ENCODE assay signal across 8 mouse cellular contexts in the genomic region with DNA sequence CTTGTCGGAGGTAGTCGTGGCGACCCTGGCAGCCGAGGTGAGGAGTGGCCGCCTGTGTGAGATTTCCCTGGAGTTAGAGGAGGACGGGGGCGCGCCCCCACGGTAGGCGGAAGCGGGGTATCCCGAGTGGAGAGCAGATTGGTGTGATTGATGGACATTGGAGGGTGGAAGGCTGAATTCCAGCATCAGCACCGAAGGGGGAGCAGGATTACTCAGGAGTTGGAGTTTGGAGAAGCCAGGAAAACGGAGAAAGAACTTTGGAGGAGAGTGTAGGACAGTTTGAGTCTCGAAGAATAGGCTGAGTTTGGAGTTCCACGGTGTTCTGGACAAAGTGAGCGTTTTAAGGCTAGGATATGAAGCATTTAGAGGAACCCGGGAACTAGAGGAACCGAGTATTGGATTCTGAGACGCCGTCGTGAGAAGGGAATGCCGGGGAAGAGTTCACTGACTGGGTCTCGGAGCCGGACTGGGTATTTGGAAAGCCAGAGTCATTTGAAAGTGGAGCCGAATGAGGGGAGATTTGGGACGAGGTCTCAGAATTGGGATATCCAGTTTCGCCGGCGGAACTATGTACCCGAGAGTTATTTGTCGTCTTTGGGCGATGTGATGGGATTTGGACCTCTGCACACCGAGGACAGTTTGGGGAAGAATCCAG. TPM values are rescaled to one million over a fixed set of nuclear protein-coding genes. Genes with fewer than 3 reads are reported as not detected.
DNase-seq lines count a peak whose midpoint lies in the region; ATAC-seq lines count a peak whose summit lies in the region.

No protein-coding gene starts in this region.

- peak overlapping the region; percentile 74 for H3K4me3 ChIP-seq in heart, embryonic 10.5 days
- peak overlapping the region; percentile 80 for H3K4me3 ChIP-seq in forebrain, embryonic 10.5 days
- H3K4me3 ChIP-seq in liver, embryonic 12.5 days: peak overlapping the region; percentile 86

- H3K4me2 ChIP-seq in liver, embryonic 12.5 days: peak overlapping the region; percentile 76

- H3K36me3 ChIP-seq in heart, embryonic 10.5 days: peaks cover 17% of the 10 kb centered on the region
- peaks cover 25% of the 10 kb centered on the region for H3K36me3 ChIP-seq in forebrain, embryonic 10.5 days (replicated peaks)
- H3K36me3 ChIP-seq in liver, embryonic 12.5 days: peaks cover 30% of the 10 kb centered on the region

- under 1% methylated on average over 34 of the region's 34 CpGs for WGBS in heart, embryonic 10.5 days
- under 1% methylated on average over 34 of the region's 34 CpGs for WGBS in forebrain, embryonic 10.5 days
- under 1% methylated on average over 34 of the region's 34 CpGs for WGBS in liver, embryonic 12.5 days (ENCODE audit: insufficient replicate concordance)

- peak overlapping the region; percentile 90 for H3K27ac ChIP-seq in heart, embryonic 10.5 days
- H3K27ac ChIP-seq in forebrain, embryonic 10.5 days: peak overlapping the region; percentile 90
- peak overlapping the region; percentile 95 for H3K27ac ChIP-seq in liver, embryonic 12.5 days

- DNase-seq in heart, embryonic 10.5 days (ENCODE audit: low spot score): no peak
- DNase-seq in heart, adult 9 months (ENCODE audit: low spot score in 2 of 2): no peak
- DNase-seq in forebrain, embryonic 10.5 days (ENCODE audit: extremely low spot score, low spot score): no peak
- DNase-seq in Muller cell, postnatal 12 days (ENCODE audit: inconsistent ontology term): no peak
- no peak for DNase-seq in left cerebral cortex, postnatal 10 days (ENCODE audit: extremely low spot score in 1 of 2, low spot score in 2 of 2)
- DNase-seq in frontal cortex, postnatal 25 days (ENCODE audit: low spot score in 2 of 2): no peak

- peak overlapping the region; percentile 92 for H3K9ac ChIP-seq in liver, embryonic 12.5 days

- no peaks in the 10 kb centered on the region for H3K9me3 ChIP-seq in heart, embryonic 10.5 days
- H3K9me3 ChIP-seq in forebrain, embryonic 10.5 days: no peaks in the 10 kb centered on the region
- no peaks in the 10 kb centered on the region for H3K9me3 ChIP-seq in liver, embryonic 12.5 days (replicated peaks)

- H3K27me3 ChIP-seq in heart, embryonic 10.5 days (ENCODE audit: insufficient read depth, poor library complexity, severe bottlenecking): no peaks in the 10 kb centered on the region
- H3K27me3 ChIP-seq in forebrain, embryonic 10.5 days (ENCODE audit: poor library complexity, severe bottlenecking): no peaks in the 10 kb centered on the region
- no peaks in the 10 kb centered on the region for H3K27me3 ChIP-seq in liver, embryonic 12.5 days (replicated peaks)

- ATAC-seq in CD4-positive, CD25-positive, alpha-beta regulatory T cell, adult 4 months: peak; percentile 11
- ATAC-seq in liver, embryonic 12.5 days: no peak

- intact Hi-C loops in left cerebral cortex, postnatal 10 days (cut with DNase I): loop anchor here (5.0 kb wide), 1 partner anchor 118 kb away; a partner anchor contains a TSS

- H3K4me1 ChIP-seq in heart, embryonic 10.5 days: peaks cover 7% of the 10 kb centered on the region; the same call in 1 of the 2 replicates
- peaks cover 18% of the 10 kb centered on the region for H3K4me1 ChIP-seq in forebrain, embryonic 10.5 days
- peaks cover 55% of the 10 kb centered on the region for H3K4me1 ChIP-seq in liver, embryonic 12.5 days

RNA-seq across cellular contexts. Expression of a gene that starts 0.4 kb away (rescaled TPM):
- 19.0 and 23.8 TPM in 2 replicates for polyA plus RNA-seq in heart, embryonic 10.5 days (2016; fragmentation: Nextera tagmentation; extraction: Ambion mirVana)
- 10 to 100 TPM; 50.9 to 60.1 TPM for polyA plus RNA-seq in CD4-positive, CD25-positive, alpha-beta regulatory T cell, adult 4 months (2017; shearing (Covaris generic))
- polyA plus RNA-seq in forebrain, embryonic 10.5 days (2016; fragmentation: Nextera tagmentation; extraction: Ambion mirVana): 21.7 and 24.8 TPM in 2 replicates
- 24.6 and 26.3 TPM in 2 replicates for polyA plus RNA-seq in liver, embryonic 12.5 days (2016; fragmentation: Nextera tagmentation; extraction: Ambion mirVana)
- total RNA-seq in left cerebral cortex, postnatal 10 days (2021): 1 to 10 TPM; 2.5 to 3.2 TPM

RNA-seq across cellular contexts. Expression of a gene that starts 12.7 kb away (rescaled TPM):
- polyA plus RNA-seq in heart, embryonic 10.5 days (2016; fragmentation: Nextera tagmentation; extraction: Ambion mirVana): 34.8 and 38.9 TPM in 2 replicates
- polyA plus RNA-seq in CD4-positive, CD25-positive, alpha-beta regulatory T cell, adult 4 months (2017; shearing (Covaris generic)): 10 to 100 TPM; 46.0 to 51.9 TPM
- 17.7 and 18.6 TPM in 2 replicates for polyA plus RNA-seq in forebrain, embryonic 10.5 days (2016; fragmentation: Nextera tagmentation; extraction: Ambion mirVana)
- 19.5 and 20.9 TPM in 2 replicates for polyA plus RNA-seq in liver, embryonic 12.5 days (2016; fragmentation: Nextera tagmentation; extraction: Ambion mirVana)
- total RNA-seq in left cerebral cortex, postnatal 10 days (2021): 1 to 10 TPM; 6.0 to 7.0 TPM

RNA-seq across cellular contexts. Expression of a gene that starts 25.2 kb away (rescaled TPM):
- polyA plus RNA-seq in heart, embryonic 10.5 days (2016; fragmentation: Nextera tagmentation; extraction: Ambion mirVana): 2.4 and 2.8 TPM in 2 replicates
- polyA plus RNA-seq in CD4-positive, CD25-positive, alpha-beta regulatory T cell, adult 4 months (2017; shearing (Covaris generic)): under 1 TPM; 0.22 to 0.62 TPM
- polyA plus RNA-seq in forebrain, embryonic 10.5 days (2016; fragmentation: Nextera tagmentation; extraction: Ambion mirVana): 3.1 TPM in 2 replicates
- polyA plus RNA-seq in liver, embryonic 12.5 days (2016; fragmentation: Nextera tagmentation; extraction: Ambion mirVana): 0.91 and 1.2 TPM in 2 replicates
- 1 to 10 TPM; 1.4 TPM for total RNA-seq in left cerebral cortex, postnatal 10 days (2021)

RNA-seq across cellular contexts. Expression of a gene that starts 26.2 kb away (rescaled TPM):
- 88.8 and 94.6 TPM in 2 replicates for polyA plus RNA-seq in heart, embryonic 10.5 days (2016; fragmentation: Nextera tagmentation; extraction: Ambion mirVana)
- 10 to 100 TPM; 14.1 to 19.9 TPM for polyA plus RNA-seq in CD4-positive, CD25-positive, alpha-beta regulatory T cell, adult 4 months (2017; shearing (Covaris generic))
- 34.8 and 45.5 TPM in 2 replicates for polyA plus RNA-seq in forebrain, embryonic 10.5 days (2016; fragmentation: Nextera tagmentation; extraction: Ambion mirVana)
- polyA plus RNA-seq in liver, embryonic 12.5 days (2016; fragmentation: Nextera tagmentation; extraction: Ambion mirVana): 895 and 897 TPM in 2 replicates
- total RNA-seq in left cerebral cortex, postnatal 10 days (2021): 10 to 100 TPM; 11.8 to 12.7 TPM

RNA-seq across cellular contexts. Expression of a gene that starts 26.5 kb away (rescaled TPM):
- polyA plus RNA-seq in heart, embryonic 10.5 days (2016; fragmentation: Nextera tagmentation; extraction: Ambion mirVana): 0.40 and 0.46 TPM in 2 replicates
- polyA plus RNA-seq in CD4-positive, CD25-positive, alpha-beta regulatory T cell, adult 4 months (2017; shearing (Covaris generic)): under 1 TPM; 0.28 to 0.32 TPM
- polyA plus RNA-seq in forebrain, embryonic 10.5 days (2016; fragmentation: Nextera tagmentation; extraction: Ambion mirVana): 0.20 and 0.37 TPM in 2 replicates
- polyA plus RNA-seq in liver, embryonic 12.5 days (2016; fragmentation: Nextera tagmentation; extraction: Ambion mirVana): 0.11 and 0.12 TPM in 2 replicates
- 10 to 100 TPM; 89.7 to 99.2 TPM for total RNA-seq in left cerebral cortex, postnatal 10 days (2021)
